Mouse (Mus musculus) frontal cortex, postnatal 36 days (tissue): ENCODE data around the gene Cnga3.

Experiments
- DNase-seq, 2 experiments: peaks; one replicate each; pipeline ENCODE4 v3.0.0; 2022; ENCODE audit warnings: low spot score in 2 of 2

The Cnga3 gene

DNA sequence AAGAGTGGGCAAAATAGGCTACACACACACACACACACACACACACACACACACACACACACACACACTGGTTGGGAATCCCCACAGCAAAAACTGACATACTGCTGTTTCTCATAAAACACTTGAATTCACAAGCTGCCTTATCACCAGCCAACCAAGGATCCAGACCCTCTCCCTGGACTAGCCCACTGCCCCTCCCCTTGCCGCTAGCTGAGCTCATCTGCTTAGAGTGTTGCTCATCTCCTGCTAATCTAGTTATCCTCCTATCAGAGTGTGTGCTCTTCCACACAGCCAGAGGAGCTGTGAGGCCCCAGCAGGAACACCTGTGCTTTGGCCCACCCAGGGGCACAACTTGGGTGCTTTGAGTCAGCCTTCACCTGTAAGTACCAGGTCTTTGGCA, at the start of gene Cnga3:
Cnga3 (plus strand) TSS at position 291 of the 400 bp plus-strand sequence.
- no peak for DNase-seq

DNA sequence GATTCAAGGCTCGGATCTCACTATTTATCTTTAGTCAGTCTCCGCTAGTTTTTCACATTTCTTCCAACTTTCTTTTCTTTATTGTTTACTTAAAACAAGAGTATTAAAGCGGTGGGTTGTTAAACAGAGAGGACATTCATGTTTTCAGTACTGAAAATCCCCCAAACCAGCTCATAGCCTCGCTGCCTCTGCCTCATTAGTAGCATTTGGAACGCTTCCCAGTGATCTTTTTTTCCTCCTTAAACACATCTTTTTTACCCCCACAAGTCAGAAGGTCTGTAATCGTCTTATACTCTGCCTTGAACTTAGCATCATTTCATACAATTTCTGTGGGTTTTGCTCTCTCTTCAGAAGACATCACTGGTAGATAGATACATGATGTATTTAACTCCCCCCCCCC, 48.2 kb upstream of the Cnga3 start:
- no peak for DNase-seq

DNA sequence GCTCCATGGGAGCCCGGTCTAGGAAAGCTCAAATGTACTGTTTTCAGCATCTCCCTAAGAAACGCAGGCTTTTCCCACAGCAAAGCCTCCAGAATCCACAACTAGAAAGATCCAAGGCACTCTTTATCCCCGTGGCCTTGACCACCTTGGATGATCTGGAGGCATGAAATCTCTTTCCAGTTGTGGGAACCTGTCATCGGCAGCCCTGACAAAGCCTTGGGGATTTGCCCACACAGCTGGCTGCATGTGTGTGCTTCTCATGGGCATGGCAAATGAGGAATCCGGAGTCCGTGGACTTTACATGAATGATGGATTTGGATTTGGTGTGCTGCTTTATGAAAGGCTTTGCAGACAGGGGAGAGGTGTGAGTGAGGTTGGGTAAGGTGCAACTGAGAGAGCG, 46.3 kb upstream of the Cnga3 start:
- no peak for DNase-seq

DNA sequence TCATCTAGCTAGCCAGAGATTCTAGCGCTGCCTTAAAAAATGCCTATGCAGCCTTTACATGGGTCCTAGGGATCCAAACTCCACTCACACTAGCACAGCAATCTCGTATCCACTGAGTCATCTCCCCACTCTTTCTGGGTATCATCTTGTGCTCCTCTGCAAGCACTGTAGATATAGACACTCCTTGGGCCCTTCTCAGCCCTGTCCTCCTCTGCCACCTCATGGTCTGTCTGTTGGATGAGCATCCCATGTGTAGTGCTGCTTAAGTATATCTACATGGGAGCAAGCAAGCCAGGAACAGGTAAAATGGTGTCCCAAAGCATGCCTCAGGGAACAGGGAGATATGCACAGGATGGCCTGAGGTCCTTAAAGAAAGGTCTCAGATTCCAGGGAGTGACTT, 36.4 kb upstream of the Cnga3 start:
- DNase-seq: peak in 1 of 2 experiments; percentile 20

DNA sequence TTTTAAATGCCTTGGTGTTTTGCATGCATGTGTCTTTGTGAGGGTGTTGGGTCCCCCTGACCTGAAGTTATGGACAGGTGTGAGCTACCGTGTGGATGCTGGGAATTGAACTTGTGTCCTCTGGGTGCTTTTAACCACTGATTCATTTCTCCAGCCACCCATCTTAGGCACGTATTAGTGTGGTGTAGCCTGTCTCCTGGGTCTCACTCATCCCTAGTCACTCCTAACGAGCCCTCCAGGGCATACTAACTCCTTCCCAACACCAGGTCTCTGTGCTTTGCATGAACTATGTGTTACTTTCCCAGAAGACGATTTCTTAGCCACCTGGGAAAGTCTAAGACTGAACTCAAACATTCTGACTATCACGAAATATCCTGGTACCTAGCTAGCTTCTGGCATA, 34.4 kb upstream of the Cnga3 start:
- DNase-seq: no peak

DNA sequence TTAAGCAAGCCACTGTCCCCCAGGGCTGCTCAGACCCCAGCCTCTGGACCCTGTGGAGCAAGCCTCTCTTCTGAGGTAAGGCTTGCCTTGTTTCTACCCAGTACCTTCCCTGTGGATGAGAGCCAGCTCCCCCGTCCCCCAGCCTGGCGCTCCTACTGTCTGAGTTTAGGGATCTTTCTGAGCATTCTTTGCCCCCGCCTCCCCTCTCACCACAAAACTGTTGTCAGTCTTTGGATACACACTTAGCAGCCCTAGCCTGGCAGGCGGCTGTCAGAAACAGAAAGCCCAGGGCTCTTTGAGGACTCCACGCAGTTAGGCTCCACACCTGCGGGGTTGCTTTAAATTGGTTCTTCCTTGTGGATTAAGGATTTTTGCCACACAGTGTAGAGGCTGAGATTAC, 27.2 kb upstream of the Cnga3 start:
- no peak for DNase-seq

DNA sequence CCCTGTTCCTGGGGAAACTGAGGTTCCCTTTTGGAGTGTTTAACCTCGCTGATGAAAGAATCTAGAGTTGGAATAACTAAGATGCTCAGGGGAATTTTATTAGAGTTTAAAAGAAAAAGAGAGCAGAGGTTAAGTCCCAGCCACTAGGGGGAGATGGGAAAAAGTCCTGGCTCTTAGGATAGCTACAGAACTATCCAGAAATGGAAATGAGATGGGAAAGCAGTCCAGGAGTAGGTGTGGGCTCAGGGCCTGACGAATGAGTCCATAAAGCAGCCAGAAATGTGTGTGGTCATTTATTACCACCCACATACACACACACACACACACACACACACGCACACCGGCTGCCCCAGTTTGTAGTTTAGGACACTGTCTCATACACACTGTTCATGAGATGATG, 19.6 kb upstream of the Cnga3 start:
- peak in 1 of 2 experiments; percentile 26 for DNase-seq

DNA sequence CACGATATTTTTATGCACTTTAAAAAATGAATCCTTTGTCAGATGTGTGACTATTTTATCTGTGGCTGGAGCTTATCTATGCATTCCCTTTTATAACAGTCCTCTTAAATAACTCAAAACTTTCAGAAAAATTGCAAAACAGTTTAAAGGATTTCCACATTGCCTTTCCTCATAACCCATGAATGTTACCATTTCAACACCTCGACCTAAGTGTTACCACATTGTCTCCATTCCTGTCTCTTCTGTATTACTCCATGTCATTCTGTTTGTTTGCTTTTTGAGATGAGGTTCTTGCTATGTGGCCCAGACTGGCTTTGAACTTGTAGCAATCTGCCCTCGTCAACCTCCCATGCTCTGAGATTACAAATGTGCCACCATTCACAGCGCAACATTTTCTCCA, 12.8 kb upstream of the Cnga3 start:
- no peak for DNase-seq

DNA sequence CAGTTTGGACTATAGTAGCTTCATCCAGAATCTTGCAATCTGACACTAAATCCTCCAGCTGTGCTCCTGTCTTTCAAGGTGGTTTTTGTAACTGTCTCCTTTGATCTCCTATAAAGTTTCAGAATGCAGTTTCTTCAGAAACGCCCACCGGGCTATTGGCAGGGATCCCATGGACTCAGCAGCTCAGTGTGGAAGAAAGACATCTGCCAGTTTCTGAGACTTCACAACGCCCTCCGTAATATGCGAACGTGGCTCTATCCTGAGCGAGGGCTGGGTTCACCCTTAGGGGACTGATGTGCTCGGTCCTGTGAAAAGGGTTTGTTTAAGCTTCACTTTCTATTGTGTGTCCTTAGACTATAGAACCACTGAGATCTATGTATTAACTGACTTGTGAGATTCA, 6.5 kb upstream of the Cnga3 start:
- no peak for DNase-seq

DNA sequence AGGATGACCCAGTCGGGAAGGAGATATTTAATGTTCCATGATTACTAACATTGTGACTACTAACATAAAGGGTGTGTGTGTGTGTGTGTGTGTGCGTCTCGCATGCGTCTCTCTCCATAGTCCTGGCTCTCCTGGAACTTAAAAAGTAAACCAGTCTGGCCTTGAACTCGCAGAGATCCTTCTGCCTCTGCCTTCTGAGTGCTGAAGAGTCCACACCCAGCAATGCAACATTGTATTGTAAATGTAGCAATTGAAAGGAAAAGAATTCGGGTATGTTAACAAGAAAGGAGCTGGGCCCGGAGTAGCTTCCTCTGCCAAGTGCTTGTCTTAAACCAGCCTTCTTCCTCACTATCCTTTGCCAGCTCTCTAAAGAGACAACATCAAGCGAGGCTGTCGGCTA, 1.9 kb upstream of the Cnga3 start:
- DNase-seq: no peak

DNA sequence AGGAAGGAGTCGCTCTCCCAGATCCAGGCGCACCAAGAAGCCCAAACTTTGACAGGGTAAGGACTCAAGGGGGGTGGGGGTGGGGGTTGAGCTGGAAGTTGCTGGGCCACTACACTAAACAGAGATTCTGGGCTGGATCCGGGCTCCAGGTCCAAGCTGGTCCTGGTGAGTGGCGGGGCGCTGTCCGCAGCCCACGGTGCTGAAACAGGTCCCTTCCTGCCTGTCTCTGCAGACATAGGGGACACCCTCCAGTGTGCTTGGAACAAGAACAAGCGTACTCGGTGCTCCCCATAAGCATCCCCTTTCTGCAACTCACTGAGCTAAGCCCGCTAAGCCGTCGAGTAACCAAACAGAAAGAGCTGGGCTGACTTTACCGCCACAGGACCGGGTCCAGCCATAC, 4.2 kb downstream of the Cnga3 start:
- DNase-seq: no peak

DNA sequence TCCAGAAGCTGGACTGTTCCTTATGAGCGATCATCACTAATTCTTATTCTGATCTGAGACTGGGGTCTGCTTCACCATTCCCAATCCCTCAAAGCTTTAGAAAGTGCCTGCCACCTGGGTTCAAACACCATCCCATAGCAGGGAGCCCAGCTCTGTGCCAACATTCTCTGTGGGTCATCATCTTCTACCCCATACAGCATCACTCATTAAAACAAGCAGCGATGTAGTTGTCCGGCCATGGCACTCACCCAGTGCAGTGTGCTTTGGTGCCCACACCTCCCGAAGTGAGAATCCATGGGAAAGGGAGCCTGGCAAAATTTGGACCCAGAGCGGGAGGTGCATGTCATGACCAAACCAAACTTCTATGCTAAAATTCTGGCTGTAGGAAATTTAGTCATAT, 5.4 kb downstream of the Cnga3 start:
- DNase-seq: no peak

DNA sequence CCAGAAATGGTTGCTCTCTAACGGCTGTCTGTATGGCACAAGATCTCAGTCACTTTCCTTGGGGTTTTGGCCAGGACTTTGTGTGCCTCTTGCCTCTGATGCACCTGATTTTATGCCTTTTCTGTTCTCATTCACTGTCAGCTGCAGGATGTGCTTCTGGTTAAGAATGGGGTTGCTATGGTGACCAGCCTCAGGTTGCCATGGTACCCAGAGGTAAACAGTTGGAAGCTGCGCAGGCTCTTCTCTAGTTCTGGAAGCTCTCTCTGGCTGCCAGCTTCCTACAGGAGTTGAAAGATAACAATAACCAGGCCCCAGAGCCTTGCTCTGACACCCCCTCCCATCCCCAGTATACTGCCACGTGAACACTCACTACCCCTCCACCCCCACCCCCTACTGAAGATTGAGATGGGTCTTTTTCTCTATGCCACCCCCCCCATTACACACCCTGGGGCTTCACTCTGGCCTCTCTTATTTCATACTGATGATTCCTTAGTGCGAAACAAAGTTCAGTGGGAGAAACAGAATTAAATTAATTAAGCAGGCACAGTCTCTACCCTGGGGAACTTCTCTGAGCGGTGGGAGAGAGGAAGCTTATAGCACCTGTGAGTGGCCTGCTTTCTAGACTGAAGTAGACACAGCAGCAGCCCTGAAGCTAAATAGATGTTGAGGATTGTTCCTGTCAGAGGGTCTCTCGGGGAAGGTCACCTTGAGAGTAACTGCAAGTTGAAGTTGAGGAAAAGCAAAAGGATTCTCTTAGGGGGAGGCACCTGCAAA, 6.1 kb downstream of the Cnga3 start:
- DNase-seq: peak; percentile 76 to 92

DNA sequence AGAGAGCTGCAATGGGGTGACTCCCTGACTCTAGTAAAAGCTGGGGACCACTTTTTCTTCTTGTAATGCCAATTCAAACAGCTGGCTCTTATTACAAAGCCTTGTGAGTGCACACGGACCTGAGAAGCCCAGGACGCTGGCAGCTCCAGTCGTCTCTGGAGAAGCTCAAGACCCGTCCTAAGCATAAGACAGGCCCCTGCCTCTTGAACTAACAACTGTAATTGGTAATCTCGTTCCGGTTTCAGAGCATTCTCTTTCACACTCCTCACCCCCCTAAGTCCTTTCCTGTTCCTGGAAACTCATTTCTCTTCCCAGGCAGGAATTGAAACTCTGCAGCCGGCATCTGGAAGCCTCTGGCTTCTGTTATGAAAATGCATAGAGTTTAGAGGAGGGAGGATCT, 7.8 kb downstream of the Cnga3 start:
- DNase-seq: no peak

DNA sequence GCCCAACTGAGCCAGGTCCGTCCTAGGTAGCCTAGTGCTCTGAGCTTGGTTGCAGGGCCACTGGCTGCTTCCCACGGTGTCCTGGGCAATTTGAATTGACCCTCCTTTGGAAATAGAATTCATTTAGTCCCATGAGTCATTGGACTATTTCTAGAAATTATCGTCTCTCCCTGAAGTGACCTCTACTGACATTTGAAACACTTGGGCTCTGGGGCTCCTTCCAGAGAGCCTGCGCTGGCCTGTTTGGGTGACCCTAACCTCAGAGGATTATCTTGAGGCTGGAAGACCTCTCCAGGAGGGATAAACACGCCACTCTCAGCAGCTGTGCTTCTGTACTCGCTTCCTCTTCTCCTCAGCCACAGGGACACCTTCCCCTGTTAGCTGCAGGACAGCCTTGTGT, 16.2 kb downstream of the Cnga3 start:
- DNase-seq: no peak

DNA sequence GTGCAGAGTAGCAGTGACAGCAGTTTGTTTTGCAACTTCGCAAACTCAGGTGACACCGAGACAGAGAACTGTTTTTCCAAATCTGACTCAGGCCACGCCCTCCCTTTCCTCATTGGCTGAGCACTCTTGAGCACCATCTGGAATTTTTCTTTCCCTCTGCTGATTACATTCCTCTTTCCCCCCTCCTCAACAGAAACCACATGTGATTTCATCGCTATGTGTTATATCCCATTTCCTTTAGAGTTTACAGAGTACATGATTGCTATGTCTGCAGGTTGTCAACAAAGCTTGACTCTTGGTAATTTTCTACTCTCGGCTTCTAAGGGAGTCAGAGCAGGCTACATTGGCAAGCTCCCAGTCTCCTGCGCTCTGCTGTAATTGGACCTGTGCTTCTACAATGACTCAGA, 17.1 kb downstream of the Cnga3 start:
- DNase-seq: peak in 1 of 2 experiments; percentile 49

DNA sequence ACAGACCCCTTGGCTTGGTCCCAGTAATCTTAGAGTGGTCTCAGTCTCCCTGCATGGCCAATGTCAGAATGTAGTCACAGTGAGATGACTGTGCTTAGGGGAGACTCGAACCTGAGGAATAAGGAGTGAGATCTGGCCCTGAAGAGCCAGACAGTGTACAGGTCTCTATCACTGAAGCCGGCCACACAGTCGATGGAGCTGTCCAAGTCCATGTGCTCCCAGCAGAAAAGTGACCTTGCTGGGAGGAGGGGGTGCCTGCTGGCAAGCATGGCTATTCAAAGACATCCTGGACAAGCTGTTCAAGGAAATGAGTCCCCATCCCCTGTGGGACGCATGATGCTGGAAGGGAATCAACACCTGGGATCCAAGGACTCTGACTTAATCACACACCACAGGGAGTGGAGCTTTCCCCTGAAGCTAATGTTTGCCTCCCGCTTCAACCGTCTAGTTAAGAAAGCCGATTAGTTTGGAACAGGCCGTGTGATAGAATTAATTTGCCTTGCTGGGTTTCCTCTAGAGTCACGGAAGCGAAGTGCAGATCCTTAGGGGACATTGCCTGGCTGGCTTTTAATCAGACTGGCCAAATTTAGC, 24.9 kb downstream of the Cnga3 start:
- no peak for DNase-seq

DNA sequence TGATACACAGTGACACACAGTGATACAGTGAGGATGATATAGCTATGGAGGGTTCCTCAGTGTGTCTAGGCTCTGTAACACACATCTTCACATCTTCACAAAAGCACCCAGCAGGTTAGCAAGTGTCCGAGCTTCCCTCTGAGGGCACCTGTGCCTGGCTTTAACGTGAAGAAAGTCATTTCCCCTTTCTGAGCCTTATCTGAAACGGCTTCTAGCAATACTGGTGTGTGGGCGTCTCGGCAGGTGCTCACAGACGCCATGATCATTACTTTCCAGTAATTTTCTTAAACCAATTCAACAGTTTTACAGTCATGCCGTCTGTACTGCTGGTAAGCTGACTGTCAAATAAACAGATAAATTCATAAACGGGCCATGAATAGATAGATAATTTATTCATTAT, 28.0 kb downstream of the Cnga3 start:
- no peak for DNase-seq

DNA sequence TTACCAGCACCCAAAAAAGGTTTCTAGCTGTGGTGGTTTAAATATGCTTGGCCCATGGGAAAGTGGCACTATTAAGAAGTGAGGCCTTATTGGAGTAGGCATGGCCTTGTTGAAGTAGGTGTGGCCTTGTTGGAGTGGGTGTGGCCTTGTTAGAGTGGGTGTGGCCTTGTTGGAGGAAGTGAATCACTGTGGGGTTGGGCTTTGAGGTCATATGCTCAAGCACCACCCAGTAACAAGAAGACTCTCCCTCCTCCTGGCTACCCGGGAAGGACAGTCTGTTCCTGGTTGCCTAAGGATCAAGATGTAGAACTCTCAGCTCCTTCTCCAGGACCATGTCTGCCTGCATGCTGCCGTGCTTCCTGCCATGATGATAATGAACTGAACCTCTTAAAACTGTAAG, 32.2 kb downstream of the Cnga3 start:
- DNase-seq: no peak

DNA sequence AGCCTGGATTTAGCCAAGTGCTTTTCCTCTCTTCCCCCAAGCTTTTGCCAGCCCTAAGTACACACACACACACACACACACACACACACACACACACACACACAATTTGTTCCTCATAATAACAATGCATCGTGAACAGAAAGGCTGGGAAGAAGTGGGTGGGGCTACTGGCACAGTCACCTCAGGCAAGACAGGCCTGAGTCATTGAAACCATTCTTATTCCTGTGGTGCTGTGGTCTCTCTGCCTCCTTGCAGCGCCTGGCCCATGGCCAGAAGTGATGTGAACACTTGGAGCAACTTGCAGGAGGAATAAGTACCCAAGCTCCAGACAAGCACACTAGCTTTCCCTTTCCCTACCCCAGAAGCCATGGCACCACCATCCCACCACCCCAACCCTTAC, 34.2 kb downstream of the Cnga3 start:
- DNase-seq: peak in 1 of 2 experiments; percentile 26

DNA sequence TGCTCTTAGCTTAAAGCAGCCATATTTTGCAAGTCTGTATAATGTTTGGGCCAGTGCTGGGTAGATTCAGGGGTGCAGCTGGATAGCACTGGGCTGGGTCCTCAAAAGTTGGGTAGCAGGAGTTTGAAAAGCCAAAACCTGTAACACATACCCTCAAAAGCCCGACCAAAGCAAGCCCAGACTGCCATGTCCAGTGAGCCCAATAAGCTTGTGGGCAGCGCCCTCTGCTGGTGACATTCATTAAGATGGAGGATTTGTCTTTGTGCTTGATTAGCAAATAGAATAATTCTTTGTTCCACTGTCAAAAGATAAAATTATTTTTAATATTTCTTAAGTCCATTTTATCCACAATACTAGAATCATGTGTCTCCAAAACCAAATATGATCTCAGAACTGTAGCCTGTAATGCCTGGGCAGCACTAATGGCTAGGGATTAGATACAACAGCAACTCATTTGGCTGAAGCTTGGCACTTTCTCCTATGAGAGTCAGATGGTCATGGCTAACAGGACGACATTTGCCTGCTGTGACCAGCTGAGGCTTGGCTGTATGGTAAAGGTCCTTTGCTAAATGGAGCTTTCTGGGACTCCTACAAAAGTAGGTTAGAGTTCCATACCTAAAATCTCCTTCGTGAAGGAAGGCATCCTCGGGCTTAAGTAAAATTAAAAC, 36.5 kb downstream of the Cnga3 start:
- DNase-seq: peak; percentile 84 to 89

DNA sequence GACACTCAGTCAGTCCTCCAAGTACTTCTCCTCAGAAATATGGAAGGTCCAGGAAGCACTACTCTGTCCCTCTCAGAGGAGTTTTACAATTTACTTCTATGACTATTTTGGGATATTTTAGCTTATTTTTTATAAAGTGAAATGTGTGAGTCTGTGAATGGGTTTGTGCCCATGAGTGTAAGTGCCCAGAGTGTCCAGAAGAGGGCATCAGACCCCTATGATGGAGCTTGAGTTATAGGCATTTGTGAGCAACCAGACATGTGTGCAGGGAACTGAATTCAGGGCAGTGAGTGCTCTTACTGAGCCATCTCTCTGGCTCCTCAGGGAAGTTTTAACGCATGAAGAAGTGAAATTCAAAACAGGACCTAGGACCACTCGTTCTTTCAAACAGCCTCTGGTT, 44.2 kb downstream of the Cnga3 start:
- DNase-seq: no peak

DNA sequence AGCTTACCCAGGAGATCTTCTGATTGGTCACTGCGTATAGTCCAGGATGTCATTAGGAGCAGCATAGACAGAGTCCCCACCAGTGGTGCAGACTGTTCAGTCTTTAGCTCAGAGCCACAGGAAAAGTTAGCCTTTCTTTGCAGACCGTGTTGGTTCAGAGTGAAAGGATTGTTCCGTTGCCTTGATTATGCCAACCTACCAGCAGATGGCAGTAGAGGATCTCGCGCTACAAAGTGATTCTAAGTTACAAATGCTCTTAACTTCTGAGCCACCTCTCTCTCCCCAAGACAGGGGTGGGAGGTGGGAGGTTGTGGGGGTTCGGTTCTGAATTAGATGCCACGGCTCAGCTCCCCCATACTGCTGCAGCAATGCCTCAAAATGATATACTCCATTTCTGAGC, 58.2 kb downstream of the Cnga3 start:
- peak; percentile 64 to 82 for DNase-seq
